Mouse (Mus musculus): ENCODE results near the gene Fhit.

Fhit gene

DNA sequence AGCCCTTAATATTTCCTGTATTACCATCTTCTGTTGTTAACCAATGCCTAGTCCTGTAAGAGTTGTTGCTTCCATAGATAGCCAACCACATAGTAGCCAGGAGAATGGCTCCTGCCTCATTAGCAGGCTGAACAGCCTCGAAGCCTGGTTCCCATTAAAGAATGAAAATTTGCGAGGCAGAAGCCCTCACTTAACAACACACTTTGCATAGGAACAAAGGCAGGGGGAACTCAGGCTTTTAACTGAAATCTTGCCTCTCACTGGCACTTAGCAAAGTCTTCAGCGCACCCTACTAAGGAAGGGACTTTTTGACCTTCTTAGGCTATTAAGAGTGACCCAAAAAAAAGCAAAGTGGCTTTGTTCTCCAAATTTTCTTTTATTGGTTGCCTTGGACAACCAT lies 1529.3 kb downstream of the Fhit start:
- in situ Hi-C loops (cut with MboI; ENCODE audit: unreplicated experiment in 2 of 2) = no loop called here

DNA sequence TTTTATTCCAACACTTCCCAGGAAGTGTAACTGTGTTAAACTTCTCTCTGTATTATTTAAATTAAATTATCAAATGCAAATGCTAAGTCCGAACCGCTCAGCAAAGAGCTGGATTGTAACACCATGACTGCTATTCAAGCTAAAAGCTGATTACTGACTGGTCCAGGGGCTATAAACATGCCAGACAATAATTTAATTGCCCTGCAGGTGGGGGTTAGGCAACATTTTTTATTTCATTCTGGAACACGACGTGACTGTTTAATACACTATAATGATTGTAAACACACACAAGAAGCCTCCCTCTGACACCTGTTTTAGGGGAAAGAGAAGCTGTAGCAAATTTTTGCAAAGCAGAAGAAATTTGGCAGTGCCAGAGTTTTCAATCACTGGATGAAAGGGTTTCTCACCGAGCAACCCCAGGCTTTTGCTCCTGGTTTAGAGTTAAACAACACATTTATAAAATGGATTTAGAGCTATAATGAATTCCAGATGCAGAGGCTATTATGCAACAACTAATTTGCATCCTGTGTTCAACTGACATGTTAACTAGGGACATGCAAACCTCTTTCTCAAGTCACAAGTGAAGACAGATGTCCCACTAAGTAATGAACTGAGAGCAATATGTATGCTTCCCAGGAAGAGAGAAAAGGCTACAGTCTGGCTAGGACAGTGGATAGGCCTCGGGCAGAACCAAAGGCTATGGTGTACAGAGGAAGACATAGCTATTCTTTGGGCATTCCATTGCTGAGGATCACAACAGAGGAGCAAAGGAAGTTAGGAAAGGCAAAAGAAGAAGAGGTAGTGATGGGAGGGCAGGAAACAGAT lies 1538.4 kb downstream of the Fhit start:
- in situ Hi-C loops (cut with MboI; ENCODE audit: unreplicated experiment in 2 of 2) = no loop called here

DNA sequence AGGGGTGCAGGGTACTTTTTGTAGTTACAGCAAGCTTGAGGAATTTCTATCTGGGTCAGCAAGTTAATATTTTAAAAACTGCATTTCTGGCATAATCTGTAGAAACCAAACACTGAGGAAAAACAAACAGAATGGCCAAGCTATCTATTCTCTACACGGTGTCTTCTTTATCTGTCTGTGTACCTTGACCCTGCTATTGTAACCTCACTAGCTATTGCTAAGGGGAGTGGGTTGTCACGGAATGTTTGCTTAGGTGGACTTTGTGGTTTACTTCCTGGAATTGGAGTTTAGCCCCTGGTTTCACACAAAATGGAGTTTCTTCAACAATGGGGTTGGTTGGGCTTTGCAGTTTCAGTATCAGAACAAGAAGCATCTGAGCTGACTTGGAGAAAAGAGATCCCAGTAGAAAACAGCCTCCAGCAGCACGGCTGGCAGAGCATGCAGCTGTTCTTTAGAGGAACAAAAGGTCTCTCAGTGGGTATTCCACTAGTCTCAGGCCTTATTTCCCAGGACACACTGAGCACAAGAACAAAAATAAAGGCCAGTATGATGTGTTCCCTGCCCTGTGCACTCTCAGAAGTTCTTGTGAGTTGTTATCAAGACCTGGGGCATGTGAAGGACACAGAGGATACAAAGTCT lies 1540.8 kb downstream of the Fhit start:
- in situ Hi-C loops (cut with MboI; ENCODE audit: unreplicated experiment in 2 of 2) = no loop called here

DNA sequence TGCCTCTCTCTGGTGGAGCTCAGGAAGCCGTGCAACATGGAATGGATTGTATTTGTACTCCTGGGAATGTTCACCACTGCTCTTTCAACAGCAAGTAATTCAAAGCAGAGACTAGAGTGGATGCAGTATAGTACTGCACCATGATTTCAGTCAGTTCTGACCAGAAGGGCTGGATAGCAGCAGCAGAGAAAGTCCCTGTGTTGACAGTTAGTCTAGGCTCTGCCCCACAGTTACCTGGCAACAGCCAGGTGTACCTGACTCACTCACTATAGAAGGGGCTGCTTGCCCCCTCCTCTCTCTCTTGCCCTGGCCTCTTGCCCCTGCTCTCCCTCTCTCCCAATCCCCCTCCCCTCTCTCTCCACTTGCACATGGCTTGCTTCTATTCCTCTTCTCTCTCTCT lies 1542.0 kb downstream of the Fhit start:
- in situ Hi-C loops (cut with MboI; ENCODE audit: unreplicated experiment in 2 of 2) = no loop called here

DNA sequence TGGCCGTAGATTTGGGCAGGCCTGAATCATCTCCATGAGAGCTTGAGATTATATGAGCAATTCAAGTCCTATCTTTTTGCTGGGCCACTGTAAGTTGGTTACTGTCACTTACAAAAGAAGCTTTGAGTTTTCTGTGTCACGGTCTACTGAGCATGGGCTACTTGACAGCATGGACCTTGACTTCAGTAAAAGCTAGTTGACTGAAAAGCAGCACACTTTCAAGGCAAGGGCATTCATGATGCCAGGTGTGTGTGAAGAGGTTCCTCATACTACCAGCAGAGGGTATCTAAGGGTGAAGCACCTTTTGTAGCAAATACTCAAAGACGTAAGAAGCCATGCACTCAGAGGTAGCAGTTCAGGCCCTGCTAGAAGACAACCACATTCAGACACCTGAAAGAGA lies 1548.7 kb downstream of the Fhit start:
- in situ Hi-C loops (cut with MboI; ENCODE audit: unreplicated experiment in 2 of 2) = no loop called here

DNA sequence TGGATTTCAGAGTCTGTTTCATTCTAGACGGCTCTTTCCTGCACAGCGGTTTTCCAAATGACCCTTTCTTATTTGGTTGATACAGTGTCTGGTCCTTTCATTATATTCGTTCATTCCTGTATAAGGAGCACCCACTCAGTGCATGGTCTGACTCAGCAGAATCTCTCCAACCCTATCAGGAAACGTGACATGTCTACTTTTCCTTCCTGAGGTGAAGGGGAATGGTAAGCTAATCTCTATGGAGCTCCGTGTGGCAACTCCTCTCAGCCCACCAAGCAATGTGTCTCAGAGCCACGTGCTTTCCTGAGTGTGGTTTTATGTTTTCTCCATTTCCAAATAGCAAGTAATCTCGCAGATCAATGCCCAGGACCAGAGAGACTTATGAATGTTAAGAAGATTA lies 1552.7 kb downstream of the Fhit start:
- in situ Hi-C loops (cut with MboI; ENCODE audit: unreplicated experiment in 2 of 2) = no loop called here

DNA sequence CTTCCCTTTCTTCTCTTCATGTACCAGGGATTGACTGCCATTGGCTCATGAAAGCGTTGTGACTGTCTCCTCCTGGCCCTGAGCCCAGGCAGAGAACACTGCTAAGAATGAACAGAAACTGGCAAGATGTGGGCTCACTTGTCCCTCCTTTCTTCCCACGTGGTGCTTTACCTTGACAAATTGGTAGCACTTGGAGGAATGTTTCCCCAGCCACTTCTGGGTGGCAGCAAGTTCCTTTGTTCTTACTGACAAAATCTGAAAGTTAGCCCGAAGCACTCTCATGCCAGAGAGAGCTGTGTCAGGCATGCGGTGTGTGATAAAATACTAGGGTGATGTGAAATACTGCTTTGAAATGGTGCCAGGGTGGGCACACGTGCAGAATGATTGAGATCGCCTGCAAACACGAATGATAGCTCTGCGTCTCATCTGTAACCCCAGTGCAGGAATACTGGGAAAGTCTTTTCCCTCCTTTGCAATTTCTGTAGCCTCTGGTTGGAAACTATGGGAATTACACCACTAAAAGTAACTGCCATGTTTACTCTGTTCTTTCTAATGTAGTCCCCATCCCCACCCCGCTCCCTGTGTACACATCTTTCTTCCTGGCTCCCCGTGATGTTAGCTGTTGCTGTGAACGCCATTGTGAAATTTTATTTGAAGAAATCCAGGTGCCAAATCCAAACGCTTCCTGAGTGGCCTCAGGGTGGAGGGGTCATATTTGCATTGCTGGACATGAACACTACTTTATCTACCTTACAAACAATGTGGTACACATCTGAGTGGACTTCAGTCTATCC lies 1555.1 kb downstream of the Fhit start:
- in situ Hi-C loops (cut with MboI; ENCODE audit: unreplicated experiment in 2 of 2) = no loop called here

DNA sequence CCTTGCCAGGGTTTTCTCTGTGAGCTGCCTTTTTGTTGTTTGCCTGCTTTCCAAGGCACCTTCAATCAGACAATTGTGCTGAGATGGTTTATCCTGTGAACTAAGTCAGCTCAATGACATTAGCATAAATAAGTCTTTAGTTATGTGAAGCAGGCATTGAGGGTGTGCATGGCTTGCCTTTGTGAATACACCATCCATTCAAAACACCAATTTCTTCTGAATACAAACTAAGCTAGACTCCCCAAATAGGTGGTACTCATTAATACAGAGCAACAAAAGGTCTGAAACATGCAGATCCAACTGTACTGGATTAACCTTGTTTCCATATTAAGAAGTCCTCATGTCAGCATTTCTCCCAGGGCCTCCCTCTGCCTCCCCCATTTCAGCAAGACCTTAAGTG lies 1561.6 kb downstream of the Fhit start:
- in situ Hi-C loops (cut with MboI; ENCODE audit: unreplicated experiment in 2 of 2) = no loop called here

DNA sequence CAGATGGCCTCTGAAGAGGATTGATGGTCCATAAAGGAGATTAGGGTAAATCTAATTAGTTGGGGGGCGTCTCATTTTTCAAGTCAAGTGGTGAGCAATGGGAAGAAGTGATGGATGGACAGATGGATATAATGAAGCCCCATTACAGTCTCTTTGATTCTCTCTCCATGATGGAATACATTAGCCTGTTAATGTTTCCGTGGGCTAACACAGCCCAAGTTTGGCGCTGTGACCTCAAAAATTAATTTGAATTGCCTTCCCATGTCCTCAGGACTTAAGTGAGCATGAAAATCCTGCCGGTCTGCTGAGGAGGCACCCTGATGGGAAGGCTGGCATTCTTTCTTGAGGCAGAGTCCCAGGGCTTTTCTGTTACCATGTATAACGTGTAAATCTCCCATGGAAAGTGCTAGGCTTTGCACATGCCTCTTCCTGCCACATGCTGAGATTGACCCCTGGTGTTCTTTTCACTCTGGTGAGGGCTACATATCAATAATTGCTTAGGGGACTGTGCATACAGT lies 1564.3 kb downstream of the Fhit start:
- in situ Hi-C loops (cut with MboI; ENCODE audit: unreplicated experiment in 2 of 2) = no loop called here

DNA sequence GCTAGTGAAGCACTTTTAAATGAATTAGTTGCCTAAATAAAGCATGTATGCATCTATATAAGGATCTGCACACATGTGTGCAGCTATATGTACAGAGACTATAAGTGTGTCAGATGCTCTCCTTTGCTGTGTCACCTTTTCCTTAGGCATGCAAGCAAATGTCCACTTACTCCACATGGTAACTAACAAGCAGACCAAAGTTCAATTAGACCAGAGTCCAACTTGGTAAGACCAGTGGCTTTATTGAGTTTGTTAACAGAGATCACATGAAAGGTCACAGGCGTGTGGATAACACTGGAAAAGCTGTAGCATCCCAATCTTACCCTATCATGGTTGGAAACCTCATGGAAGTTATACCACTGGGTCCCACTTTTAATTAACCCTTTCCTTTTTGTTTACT lies 1572.7 kb downstream of the Fhit start:
- in situ Hi-C loops (cut with MboI; ENCODE audit: unreplicated experiment in 2 of 2) = no loop called here

DNA sequence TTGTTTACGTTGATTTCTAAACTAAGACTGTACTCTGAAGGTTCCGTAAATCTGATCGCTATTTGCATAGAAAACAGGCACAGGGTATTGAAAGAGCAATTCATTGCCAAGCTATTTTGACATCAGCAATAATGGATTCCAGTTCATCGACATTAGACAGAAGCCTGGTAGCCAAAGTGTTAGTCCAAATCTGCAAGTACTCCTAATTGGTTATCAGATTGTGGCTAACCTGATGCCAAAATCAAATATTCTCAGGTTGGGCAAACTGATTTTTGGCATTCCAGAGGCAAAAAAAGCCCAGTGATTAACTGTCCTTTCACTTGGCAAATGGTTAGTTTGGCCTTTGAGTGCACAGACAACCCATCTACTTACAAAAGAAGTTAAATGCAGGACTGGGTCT lies 1573.9 kb downstream of the Fhit start:
- in situ Hi-C loops (cut with MboI; ENCODE audit: unreplicated experiment in 2 of 2) = no loop called here

DNA sequence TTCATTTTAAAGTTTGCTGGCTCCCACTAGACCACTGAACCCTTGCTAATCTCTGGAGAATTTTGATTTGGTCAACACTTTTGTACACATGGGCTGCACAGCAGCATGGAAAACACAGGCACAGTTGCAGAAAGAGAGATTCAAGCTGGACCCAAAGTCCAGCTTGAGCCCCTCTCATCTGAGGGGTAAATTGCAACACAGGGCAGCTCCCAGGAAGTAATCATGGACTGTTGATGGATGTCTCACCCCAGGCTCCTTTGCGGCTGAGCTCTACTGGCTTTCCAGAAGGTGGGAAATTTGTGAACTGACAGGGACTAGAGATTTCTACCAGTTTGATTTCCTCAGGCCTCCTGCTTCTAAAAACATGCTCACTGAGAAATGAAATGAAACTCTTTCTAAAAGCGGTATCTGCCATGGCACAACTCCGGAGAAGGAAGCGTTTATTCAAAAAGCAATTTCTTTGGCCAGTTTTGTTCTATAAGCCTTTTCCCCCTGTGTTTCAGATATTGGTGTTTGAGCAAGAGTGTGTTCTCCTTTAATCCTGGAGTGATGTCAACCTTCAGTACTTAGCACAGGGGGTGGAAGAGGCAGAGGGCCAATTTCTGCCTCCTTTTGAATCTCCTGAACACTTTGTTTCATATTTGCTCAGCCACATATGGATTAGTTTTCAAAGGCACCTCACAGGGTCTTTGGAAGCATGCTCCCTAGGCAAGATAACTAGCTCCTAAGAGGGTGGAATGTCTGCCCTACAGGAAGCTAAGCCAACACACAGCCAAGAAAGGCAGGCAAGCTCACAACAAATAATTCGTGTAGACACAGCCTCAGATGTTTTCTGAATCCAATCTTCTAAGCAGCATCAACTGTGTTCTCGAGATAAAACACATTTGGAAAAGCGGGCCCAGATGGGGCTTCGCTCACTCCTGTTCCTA lies 1578.3 kb downstream of the Fhit start:
- in situ Hi-C loops (cut with MboI; ENCODE audit: unreplicated experiment in 2 of 2) = no loop called here

DNA sequence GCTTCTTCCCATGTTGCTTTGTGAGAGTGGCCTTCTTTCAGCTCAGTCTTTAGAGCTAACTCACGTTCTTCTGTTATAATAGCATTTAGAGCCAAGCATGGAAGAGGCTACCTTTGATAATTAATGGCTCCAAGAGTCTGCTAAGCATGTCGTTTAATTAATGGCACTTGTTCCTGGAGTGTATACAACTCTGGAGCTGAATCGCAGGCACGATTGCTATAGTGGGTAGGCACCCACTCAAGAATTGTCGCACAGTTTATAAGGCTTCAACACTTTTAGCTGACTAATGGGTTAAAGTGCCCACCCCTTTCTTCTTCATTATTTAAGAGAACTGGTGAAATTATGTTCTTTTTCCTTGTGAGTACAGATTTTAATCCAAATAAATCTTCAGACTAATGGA lies 1605.5 kb downstream of the Fhit start:
- in situ Hi-C loops (cut with MboI; ENCODE audit: unreplicated experiment in 2 of 2) = no loop called here

DNA sequence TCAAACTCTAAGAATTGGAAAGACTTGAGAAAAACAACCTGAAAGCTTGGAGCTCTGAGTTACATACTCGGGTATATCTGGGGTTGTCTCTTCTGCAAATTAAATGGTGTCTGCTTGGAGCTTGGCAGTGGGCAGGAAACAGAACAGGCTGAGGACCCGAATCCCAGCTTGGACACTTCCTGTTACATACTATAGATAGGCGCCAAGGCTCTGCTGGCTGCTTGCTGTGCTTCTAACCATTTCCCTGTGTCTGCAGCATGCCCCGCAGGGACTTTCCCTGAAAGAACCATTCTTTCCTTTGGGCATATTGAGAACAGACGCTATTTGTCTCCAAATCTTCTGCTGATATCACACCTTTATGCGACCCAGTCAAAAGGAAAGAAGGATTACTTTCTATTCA lies 1606.0 kb downstream of the Fhit start:
- in situ Hi-C loops (cut with MboI; ENCODE audit: unreplicated experiment in 2 of 2) = no loop called here

DNA sequence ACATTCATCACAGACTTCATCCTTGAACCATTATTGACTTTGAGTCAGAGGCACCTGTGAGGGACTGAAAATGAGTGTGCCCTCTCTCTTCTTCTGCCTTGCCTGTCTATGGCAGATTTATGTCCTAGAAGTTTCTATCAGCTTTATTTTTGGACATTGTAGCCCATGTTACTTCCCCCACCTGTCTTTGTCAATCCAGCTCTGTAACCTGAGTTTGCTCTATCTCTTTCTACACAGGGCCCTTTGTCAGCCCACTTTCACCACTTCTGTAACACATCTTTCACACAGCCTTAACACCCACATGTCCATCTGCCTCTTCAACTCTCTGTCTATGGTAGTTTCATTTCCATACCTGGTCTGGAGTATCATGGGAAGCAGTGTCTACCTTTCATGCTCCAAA lies 1609.7 kb downstream of the Fhit start:
- in situ Hi-C loops (cut with MboI; ENCODE audit: unreplicated experiment in 2 of 2) = no loop called here

DNA sequence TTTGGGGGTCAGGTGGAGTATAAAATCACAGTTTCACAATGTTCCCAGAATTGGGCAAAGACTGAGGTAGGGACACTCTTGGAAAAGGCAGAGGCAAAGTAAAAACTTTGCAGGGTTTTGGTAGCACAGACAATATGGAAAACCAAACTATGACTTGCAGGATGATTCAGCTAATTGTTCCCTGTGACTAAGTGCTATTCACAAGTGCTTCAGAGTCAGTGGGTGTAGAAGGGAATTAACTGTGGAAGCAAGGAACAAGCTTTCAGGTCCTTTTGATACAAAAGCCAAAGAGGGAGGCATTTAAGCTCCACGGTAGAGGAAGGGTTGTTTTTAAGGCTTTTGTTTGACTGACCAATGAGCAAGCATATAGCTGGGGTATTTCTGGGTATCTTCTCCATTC lies 1613.9 kb downstream of the Fhit start:
- in situ Hi-C loops (cut with MboI; ENCODE audit: unreplicated experiment in 2 of 2) = no loop called here

DNA sequence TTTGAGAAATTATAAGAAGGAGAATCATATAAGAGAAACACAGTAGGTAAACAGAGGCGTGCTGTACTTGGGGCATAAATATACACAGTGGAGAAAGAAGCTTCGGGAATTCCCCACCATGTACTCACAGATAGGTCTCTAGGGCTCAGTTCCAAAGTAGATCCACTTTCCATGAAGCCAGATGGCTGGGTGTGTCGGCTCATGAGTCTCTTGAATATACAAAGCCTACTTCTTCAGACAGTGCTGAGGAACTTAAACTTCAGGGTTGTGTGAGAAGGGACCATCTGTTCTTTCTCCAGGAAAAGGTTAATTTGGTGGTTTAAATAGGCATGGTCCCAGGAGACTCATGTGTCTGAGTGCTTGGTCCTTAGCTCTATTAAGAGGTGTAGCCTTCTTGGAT lies 1617.5 kb downstream of the Fhit start:
- in situ Hi-C loops (cut with MboI; ENCODE audit: unreplicated experiment in 2 of 2) = no loop called here

DNA sequence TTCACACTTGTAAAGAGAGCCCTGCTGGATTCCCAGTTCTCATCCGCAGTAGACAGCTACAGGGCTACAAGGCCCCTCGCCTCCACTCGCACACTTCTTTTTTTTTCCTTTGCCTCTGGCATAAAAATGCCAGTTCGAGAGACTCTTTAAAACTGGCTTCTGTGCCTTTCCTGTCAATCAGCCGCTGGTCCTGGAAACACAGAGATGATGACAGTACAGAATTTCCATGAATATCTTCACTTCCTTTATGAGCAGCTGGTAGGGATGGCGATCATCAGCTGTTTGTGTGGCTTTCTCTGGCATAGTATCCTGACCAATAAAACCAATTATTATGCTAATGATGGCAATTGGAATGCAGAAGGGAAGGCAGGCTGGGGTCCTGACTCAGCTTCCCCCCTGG lies 1626.3 kb downstream of the Fhit start:
- in situ Hi-C loops (cut with MboI; ENCODE audit: unreplicated experiment in 2 of 2) = no loop called here

DNA sequence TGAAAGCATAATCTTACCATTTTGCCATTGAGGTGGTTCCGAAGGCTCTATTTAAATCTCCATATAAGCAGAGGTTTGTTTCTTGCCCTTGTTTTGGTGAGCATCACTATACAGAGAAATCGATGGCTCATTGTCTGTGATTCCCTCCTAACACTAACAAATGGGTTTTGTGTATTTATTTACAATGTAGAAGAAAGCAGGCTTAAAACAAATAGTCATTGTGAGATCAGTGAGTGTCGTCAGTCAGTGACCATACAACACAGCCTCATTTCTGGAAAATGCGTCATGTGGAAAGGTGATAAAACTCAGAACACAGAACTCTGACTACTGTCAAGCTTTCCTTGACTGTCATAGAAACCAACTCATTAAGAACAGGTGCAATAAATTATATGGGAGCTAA lies 1632.6 kb downstream of the Fhit start:
- in situ Hi-C loops (cut with MboI; ENCODE audit: unreplicated experiment in 2 of 2) = no loop called here

DNA sequence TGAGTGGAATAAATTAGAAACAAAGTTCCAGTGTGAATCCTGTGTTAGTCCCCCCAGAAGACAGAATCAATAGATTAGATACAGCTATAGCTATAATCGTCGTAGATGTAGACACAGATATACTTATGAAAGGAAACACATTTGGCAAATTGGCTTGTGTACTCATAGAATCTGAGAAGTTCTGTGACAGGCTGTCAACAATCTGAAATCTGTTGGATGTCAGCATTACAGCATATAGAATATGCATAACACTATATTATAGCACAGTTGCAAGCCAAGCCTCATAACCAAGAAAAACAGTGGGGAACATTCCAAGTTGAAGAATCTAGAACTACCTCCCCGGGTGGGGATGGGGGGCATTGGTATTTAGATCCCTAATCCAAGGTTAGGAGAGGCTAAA lies 1635.7 kb downstream of the Fhit start:
- in situ Hi-C loops (cut with MboI; ENCODE audit: unreplicated experiment in 2 of 2) = no loop called here

All from v-Abl transformed pro-B cells (cell line).